Mouse (Mus musculus): ENCODE data around the gene Elf2. TPM values are rescaled to one million over a fixed set of nuclear protein-coding genes. Genes with fewer than 3 reads are reported as not detected.
A peak's percentile ranks its signal among the peaks of the same experiment; 100 is the strongest.
"Not testable (repeated sequence)": the region's sequence is repeated elsewhere in the genome, so short reads cannot be mapped to it uniquely, and the experiment has no call there.

Gene Elf2
- total RNA-seq, 1 experiment from 2014 or later, result 175 TPM

DNA sequence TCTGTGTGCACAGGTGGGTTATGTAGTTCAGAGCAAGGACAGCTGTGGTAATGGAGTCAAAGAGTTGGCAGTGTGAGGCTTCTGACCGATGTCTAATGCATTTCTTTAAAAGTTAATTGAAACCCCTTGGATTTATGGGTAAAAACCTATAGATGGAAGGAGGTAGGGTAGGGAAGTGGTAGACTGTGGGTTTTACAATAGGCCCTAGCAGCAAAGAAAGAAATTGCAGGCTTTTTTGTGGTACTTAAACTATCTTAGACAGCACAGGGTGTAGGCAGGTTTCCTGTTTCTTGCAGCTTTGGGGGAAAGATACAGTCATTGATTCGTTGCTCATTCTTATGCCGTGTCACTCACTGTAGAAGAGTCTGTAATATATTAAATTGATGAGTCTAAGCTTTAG lies 113.9 kb downstream of the Elf2 start:
- no peak for ATAC-seq (ENCODE audit: extremely low read depth, insufficient number of reproducible peaks, low FRiP score, poor library complexity, severe bottlenecking)

DNA sequence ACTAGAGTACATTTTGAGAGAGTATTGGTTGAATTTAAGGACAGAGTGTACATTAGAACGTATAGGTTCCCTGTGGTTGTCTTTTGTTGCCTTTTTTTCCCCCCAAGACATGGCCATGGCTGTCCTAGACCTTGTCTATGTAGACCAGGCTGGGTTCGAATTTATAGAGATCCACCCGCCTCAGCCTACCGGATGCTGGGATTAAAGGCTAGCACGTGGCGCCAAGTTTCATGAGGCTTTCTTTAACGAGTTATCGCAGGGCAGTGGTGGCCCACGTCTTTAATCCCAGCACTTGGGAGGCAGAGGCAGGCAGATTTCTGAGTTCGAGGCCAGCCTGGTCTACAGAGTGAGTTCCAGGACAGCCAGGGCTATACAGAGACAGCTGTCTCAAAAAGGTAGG lies 114.5 kb downstream of the Elf2 start:
- ATAC-seq (ENCODE audit: extremely low read depth, insufficient number of reproducible peaks, low FRiP score, poor library complexity, severe bottlenecking), result no peak

DNA sequence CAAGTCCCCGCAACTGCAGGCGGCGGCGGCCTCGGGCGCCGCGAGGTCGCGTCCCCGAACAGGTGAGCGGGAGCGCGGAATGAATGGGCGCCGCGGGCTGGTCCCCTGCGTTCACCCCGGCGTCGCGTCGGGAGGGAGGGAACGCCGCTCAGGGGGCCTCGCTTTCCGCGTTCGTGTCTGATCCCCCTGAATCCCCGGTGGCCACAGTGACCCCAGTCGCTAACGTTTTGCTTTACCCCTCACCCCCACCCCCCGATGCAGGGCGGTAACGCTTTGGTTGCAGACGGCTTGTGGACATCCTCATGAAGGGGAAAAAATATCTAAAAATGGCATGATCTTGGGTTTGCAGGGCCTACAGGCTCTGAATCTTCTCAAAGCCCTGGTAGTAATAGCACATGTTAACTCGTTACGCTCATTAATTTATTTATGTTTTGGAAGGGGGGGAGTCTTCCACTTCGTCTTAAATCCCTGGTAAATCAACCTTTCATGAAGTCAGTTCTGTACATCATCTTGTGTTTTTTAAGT lies 115.2 kb downstream of the Elf2 start:
- ATAC-seq (ENCODE audit: extremely low read depth, insufficient number of reproducible peaks, low FRiP score, poor library complexity, severe bottlenecking), result no peak

DNA sequence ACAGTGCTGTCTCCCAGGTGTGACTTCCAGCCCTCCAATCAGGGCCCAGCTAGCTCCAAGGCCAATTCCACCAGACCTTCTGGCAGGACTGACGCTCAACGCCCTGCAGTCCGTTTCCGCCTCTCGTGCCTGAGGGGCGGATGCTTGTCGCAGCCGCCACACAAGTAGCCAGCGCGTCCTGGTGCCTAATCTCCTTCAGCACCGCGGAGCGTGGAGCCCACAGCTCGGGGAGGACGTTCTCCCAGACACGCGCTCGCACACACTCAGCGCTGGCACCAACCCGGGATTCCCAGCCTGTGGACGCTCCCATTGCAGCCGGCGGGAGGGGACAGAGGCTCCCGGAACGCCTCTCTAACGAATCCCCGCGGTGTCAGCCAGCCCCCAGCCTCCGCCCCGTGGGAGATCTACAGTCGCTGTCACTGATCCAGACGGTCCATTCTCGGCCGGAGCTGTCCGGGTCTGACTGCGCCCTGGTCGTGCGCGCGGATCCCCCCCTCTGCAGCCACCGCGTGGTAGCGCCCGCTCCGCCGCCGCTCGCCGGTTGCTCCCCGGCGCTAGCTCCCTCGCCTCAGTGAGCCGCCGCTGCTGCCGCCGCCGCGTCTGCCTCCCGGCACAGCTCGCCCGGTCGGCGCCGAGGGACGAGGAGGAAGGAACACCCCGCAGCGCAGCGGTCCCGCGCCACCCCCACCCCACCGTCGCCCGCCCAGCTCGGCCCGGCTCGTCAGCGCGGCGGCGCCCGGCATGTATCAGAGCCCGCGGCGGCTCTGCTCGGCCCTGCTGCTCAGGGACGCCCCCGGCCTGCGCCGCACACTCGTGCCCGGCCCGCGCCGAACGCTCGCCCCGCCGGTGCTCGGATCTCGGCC lies 115.9 kb downstream of the Elf2 start, which contains the start of gene Noct:
Gene Noct, plus strand, starts transcription at position 85 of the 863 bp plus-strand sequence.
- ATAC-seq (ENCODE audit: extremely low read depth, insufficient number of reproducible peaks, low FRiP score, poor library complexity, severe bottlenecking), result peak; percentile 73

DNA sequence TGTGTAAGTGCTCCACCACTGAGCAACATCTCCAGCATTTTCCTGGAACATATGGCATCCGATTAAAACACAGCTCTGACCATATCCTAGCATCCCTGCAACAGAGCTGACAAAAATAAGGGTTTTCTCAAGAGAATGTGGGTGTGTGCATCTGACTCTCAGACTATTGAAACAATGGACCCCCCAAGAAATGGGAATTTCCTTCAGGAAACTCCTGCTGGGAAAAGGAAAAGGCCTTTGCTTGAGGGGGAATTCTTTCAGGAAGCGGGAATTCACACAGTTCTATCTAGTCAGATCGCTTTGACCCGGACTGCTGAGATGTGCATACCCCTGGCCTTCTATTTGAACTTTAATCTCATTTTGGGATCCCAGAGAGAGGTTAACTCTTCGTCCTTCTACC lies 116.9 kb downstream of the Elf2 start:
- ATAC-seq (ENCODE audit: extremely low read depth, insufficient number of reproducible peaks, low FRiP score, poor library complexity, severe bottlenecking), result no peak

DNA sequence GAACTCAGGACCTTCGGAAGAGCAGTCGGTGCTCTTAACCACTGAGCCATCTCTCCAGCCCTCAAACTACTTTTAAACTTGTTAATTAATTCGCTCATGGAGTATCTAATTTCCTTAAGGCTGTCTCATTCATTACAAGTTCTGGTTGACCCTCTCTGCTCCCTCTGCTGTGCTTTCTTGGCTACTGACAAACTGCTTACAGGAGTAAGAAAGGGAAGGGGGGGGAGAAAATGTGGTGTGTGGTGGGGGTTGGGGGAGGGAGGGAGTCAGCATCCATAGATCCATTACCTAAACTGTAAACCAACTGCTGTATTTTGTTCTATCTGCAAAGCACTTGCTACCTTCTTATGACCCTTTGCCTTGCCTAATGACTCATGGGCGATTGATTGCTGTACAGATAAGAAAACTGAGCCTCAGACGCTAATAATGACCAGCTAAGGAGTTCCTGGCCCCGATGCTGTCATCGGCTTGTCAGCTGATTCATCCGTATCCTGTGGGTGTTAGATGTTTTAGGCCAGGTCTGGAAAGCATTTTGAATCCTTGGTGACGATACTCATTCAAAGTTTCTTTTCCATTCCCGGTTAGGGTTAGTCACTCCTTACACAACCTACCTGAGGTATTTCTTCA lies 117.5 kb downstream of the Elf2 start:
- no peak for ATAC-seq (ENCODE audit: extremely low read depth, insufficient number of reproducible peaks, low FRiP score, poor library complexity, severe bottlenecking)

DNA sequence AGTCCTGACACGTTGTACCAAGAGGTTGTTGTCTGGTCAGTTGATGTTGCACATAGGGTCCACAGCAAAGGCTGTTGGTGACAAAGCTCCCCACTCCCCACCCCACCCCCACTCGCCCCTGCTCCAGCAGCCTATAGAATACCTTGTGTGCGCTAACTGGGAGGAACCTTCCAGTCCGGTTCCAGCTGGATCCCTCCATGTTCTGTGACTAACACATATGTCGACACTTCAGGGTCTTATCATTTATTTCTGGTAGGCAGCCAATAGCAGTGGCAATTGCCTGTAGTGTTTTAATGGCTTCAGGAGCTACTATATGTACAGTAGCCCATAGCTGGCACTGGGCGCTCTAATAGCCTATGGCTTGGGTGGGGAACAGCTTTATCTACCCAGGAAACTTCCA lies 118.2 kb downstream of the Elf2 start:
- no peak for ATAC-seq (ENCODE audit: extremely low read depth, insufficient number of reproducible peaks, low FRiP score, poor library complexity, severe bottlenecking)

DNA sequence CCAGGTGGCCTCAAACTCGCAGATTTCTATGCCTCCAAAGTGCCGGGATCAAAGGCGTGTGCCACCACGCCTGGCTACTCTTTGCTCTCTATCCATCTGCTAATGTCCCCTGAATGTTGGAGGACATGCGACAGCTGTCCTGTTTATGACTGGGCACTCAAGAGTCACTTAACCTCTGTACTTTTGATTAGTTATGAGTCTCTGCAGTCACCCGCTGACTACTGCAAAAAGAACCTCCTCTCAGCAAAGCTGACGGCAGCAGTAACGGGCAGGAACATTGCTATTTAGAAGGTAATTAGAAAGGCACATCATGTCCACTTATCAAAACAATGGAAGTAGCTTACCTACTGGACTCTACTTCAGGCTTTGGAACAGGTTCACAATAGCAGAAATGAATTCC lies 118.6 kb downstream of the Elf2 start:
- ATAC-seq (ENCODE audit: extremely low read depth, insufficient number of reproducible peaks, low FRiP score, poor library complexity, severe bottlenecking), result no peak

DNA sequence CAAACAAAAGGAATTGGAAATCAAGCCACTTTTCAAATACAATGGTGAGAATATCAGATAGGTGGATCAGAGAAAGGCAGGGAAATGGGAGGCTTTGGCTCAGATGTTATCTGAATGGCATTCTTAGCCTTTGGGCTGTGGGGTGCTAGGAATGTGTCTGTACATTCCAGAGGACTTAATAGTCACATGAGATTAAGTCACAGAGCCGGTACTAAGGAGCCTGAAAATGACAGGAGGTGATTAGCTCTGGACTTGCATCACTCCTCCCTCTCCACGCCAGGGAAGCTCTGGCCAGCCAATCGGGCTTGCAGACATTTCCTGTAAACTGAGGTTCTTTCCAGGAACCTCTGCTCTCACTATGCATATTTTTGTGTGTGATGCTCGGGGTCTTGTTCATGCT lies 119.6 kb downstream of the Elf2 start:
- no peak for ATAC-seq (ENCODE audit: extremely low read depth, insufficient number of reproducible peaks, low FRiP score, poor library complexity, severe bottlenecking)

DNA sequence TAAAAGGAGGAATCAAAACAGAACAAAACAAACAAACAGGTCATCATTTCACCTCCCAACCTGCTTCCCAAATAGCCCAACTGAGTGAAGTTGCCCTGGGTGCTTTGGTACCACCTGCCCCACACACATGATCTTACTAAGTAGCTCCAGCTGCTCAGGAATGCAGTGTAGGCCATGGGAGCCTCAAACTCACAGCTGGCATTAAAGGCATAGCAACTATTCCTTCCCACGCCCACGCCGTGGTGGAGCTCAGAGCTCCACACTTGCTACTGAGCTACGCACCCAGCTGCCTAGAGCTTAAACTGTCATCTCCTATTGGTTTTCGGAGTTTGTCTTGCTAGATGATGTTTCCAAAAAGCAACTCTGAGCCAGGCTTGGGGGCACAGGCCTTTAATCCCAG lies 121.2 kb downstream of the Elf2 start:
- no peak for ATAC-seq (ENCODE audit: extremely low read depth, insufficient number of reproducible peaks, low FRiP score, poor library complexity, severe bottlenecking)

DNA sequence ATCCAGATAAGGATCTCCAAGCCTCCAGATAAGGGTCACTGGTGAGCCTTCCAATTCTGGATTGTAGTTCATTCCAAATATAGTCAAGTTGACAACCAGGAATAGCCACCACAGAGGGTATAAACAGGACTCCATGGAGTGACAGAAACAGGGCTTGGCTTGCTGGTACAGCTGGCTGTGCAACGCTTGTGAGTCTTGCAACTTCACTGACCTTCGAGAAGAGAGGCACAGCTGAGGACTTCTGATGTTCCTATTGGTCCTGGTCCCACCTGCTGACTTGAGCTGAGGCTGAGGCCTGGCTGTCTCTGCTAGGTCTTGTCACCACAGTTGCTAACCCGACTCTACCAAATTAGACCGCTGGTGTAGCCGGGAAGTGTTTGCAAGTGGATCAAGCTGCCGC lies 122.1 kb downstream of the Elf2 start:
- ATAC-seq (ENCODE audit: extremely low read depth, insufficient number of reproducible peaks, low FRiP score, poor library complexity, severe bottlenecking), result not testable (repeated sequence)

DNA sequence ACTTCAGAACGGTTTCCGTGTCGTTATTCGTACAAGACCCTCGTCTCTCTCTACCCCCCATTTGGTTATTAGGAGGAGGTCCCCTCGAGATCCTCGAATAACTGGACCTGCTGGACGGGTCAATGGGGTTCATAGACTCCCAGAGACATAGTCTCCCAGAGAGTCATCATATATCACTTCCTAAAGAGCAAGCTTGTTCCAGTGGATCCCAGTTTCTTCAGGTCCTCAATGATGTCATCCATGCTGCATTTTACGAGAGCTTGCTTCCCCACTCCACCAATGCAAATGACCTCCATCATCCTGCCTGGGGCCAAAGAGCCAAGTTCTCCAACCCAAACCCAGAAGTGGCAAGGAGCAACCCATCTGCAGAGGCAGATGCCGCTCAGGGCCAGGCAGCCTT lies 124.1 kb downstream of the Elf2 start:
- ATAC-seq (ENCODE audit: extremely low read depth, insufficient number of reproducible peaks, low FRiP score, poor library complexity, severe bottlenecking), result not testable (repeated sequence)

DNA sequence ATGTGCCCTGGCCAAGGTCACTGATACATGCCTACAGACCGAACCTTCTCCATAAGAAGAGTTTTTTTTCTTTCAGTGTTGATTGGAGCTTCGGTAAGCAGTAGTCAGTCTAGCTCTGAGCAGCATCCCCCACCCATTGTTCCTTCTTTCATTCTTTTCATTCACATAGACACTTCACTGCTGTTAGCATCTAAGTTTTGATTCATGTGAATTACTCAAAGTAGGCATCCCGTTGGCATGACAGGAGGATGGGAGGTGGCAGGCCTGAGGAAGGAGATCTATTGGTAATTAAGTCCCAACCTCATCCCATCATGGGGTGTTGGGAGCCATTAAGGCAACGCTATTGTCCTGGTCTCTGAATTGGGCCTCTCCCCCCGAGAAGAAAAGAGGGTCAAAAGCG lies 124.8 kb downstream of the Elf2 start:
- no peak for ATAC-seq (ENCODE audit: extremely low read depth, insufficient number of reproducible peaks, low FRiP score, poor library complexity, severe bottlenecking)

DNA sequence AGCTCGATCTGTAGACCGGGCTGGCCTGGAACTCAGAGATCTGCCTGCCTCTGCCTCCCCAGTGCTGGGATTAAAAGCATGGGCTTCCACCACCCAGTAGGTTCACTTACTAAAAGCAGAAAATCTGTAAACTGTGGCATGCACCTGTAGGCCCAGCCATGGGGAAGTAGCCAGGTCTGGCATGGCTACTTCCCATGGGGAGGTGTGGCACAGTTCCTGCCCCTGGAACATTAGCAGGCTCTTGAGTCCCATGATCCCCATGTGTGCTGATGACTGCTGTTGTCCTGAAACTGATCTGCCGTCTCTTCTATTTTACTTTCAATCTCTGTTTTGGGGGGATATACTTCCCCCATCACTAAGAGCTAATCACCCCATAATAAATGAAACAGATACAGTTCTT lies 127.4 kb downstream of the Elf2 start:
- no peak for ATAC-seq (ENCODE audit: extremely low read depth, insufficient number of reproducible peaks, low FRiP score, poor library complexity, severe bottlenecking)

DNA sequence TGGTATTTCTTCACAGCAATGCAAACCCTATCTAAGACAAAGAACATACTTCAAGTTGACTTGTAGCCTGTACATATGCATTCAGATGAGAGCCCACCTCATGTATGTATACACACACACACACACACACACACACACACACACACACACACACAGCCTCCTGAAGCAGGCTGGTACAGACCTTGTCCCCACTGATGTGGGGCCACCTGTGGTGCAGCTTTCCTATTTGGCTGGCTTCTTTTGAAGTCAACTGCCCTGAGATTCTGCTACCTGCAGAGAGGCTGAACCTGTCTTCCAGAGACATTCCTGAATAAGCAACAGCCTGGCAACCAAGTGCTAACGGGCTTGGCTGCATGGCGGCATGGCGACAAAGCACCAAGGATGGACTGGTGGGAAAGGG lies 130.0 kb downstream of the Elf2 start:
- ATAC-seq (ENCODE audit: extremely low read depth, insufficient number of reproducible peaks, low FRiP score, poor library complexity, severe bottlenecking), result no peak

DNA sequence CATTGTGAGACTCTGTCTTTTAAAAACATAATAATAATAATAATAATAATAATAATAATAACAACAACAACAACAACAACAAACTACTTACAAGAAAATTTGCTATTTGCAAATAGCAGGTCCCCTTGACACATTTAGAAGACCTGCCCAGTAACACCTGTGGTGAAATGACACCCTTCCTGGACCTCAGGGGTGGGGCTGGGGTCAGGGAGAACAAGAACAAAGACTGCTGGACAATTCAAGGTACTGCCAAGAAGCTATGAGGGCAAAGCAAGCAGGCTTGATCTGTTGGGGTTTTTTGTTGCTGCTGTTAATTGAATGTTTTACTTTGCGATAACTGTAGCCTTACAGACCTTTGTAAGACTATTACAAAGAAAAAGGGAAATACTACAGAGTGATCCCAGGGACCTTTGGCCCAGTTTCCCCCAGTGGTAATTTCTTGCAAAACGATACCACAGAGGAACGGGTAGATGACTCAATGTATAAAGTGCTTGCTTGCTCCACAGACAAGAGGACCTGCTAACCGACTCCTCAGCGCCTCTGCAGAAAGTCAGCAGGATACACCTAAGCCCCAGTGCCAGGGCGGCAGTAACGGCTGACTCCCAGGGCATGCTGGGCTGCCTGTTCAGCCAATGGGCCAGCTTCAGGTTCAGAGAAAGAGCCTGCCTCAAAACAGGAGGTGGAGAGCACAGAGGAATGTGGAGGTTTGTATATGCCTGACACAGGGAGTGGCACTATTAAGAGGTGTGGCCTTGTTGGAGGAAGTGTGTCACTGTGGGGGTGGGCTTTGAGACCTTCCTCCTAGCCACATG lies 130.8 kb downstream of the Elf2 start:
- peak; percentile 77 for ATAC-seq (ENCODE audit: extremely low read depth, insufficient number of reproducible peaks, low FRiP score, poor library complexity, severe bottlenecking)

DNA sequence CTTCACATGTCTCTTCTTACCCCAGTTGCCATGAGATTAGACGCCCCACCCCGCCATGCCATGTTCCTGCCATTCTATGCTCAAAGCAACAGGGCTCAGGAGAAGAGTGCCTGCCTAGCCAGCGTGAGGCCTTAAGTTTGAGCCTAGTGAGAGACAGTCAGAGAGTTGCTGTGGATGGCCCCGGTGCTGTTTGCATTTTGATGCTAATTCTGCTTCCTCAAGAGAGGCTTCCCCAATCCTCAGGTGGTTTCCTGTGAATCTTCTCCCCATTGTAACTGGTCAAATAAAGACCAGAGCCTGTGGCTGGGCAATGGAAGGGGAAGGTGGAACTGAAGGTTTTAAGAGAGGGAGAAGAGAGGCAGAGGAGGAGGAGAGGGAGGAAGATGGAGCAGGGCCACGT lies 131.8 kb downstream of the Elf2 start:
- ATAC-seq (ENCODE audit: extremely low read depth, insufficient number of reproducible peaks, low FRiP score, poor library complexity, severe bottlenecking), result no peak

DNA sequence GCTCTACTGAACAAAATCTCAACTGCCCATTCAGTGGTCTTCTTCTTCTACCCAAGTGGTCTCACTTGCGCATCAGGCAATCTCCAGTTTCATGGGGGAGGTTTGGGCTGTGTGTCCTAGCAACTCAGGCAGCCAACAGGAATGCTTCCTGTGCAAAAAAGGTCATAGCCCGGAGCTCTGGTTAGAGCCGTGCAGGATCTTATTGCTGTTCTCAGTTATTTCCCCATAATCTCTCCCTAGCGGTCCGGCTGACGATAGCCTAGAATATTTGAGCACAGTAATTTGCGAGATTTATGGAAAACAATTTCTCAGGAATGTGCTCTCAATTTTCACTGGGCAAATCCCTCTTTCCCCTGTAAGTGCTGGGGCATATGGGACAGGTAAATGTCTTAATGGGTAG lies 133.9 kb downstream of the Elf2 start:
- no peak for ATAC-seq (ENCODE audit: extremely low read depth, insufficient number of reproducible peaks, low FRiP score, poor library complexity, severe bottlenecking)

DNA sequence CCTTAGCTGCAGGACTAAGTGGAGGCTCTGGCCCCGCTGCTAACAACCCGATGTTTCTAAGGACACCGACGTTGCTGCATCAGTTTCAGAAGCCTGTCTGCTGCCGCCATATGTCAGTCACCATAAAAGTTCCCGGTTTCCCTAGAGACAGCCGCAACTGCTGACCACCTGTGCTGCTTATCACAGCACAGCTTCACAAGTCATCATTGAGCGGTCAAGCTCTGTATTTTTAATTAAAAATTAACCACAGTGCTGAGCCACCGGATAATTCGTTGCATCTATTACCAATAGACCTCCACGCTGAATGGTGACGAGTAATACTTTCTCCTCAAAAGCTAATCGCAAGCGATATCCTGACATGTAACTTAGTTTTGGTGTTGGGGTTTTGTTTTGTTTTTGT lies 135.6 kb downstream of the Elf2 start:
- ATAC-seq (ENCODE audit: extremely low read depth, insufficient number of reproducible peaks, low FRiP score, poor library complexity, severe bottlenecking), result no peak

DNA sequence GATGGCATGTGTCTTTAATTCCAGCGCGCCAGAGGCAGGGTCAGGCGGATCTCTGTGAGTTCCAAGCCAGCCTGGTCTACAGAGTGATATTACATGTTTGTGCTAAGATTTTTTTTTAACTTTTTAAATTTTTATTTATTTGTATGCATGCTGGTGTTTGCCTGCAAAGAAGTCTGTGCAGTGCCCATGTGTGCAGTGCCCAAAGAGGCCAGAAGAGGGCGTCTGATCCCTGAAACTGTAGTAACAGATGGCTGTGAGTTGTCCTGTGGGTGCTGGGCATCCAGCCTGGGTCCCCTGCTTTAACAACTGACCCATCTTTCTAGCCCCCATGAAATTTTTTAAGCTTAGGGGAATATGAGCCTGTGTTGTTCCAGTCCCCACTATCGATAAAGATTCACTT lies 136.0 kb downstream of the Elf2 start:
- ATAC-seq (ENCODE audit: extremely low read depth, insufficient number of reproducible peaks, low FRiP score, poor library complexity, severe bottlenecking), result no peak

All from neutrophil, adult 5-6 weeks (primary cell).